Mouse (Mus musculus) spleen, adult 2 months (tissue): ENCODE data around the gene Bbx.

ENCODE experiments used
- CTCF ChIP-seq: fragments of 200-500 bp; IDR thresholded peaks from 2 replicates; pipeline ENCODE4 v1.5.1; 2011; ENCODE audit warnings: mild to moderate bottlenecking, inconsistent platforms; ENCODE audit not compliant: insufficient read depth, insufficient read length, insufficient replicate concordance; ENCODE audit errors: extremely low read depth
- POLR2A ChIP-seq: fragments of 200-500 bp; IDR thresholded peaks from 2 replicates; pipeline ENCODE4 v1.6.1; 2011; ENCODE audit warnings: low read depth, low read length, inconsistent platforms

- TF ChIP-seq POLR2A: no peak
- no peak for TF ChIP-seq CTCF
Observed at GRCm38 (mm10) chr16:50167983-50168299, 264.2 kb downstream of the Bbx start.
